Mouse (Mus musculus) T-helper 17 cell (primary cell): ENCODE results near the gene Crebzf.

Experiments
- in situ Hi-C, 2 experiments: fragments of 300-600 bp; cut with MboI, MseI; formaldehyde crosslinking; loops; 1 replicate in 1 of 2; 2 replicates in 1 of 2; pipeline ENCODE4 v1.15.1; 2025; ENCODE audit warnings: high pct_unique_total_duplicates in 2 of 2

Gene Crebzf

GRCm38 (mm10) chr7:90476313-90477245, 34.0 kb downstream of the Crebzf start, which contains the start of gene Dlg2:
Dlg2 (plus strand) TSS chr7:90476672.
- in situ Hi-C loops: no loop called here

GRCm38 (mm10) chr7:90482607-90483006, 40.1 kb downstream of the Crebzf start:
- in situ Hi-C loops: loop anchor here in 1 of 2 experiments (10.0 kb wide), 1 partner anchor 178 kb away; the partner anchor contains the start of gene Sytl2
